Mouse (Mus musculus) liver, embryonic 12.5 days (tissue): Measurements from ENCODE around the gene Trim60. TPM values are rescaled to one million over a fixed set of nuclear protein-coding genes. Genes with fewer than 3 reads are reported as not detected.
"Not testable (repeated sequence)": the region's sequence is repeated elsewhere in the genome, so short reads cannot be mapped to it uniquely, and the experiment has no call there.

ENCODE experiments used
- ATAC-seq: fragments of 200-750 bp; cut with Nextera tagmentation; 2 replicates; pipeline ENCODE4 v1.8.0; 2017; ENCODE audit warnings: moderate number of reproducible peaks, mild to moderate bottlenecking, moderate library complexity
- H3K27ac ChIP-seq: fragments of 300-500 bp; sonication (generic); 2 replicates; pipeline ENCODE4 v1.5.1; 2016; ENCODE audit warnings: mild to moderate bottlenecking
- H3K27me3 ChIP-seq: fragments of 300-500 bp; sonication (generic); replicated peaks from 2 replicates; pipeline ENCODE4 v1.6.1; 2016; ENCODE audit warnings: mild to moderate bottlenecking, moderate library complexity
- H3K36me3 ChIP-seq: fragments of 300-500 bp; sonication (generic); 2 replicates; pipeline ENCODE4 v1.6.1; 2016; ENCODE audit warnings: mild to moderate bottlenecking, moderate library complexity
- H3K4me1 ChIP-seq: fragments of 300-500 bp; sonication (generic); 2 replicates; pipeline ENCODE4 v1.6.1; 2016
- H3K4me2 ChIP-seq: fragments of 300-500 bp; sonication (generic); 2 replicates; pipeline ENCODE4 v1.6.1; 2016; ENCODE audit warnings: mild to moderate bottlenecking, moderate library complexity
- H3K4me3 ChIP-seq: fragments of 300-500 bp; sonication (generic); 2 replicates; pipeline ENCODE4 v1.5.1; 2016; ENCODE audit warnings: mild to moderate bottlenecking, moderate library complexity
- H3K9ac ChIP-seq: fragments of 300-500 bp; sonication (generic); 2 replicates; pipeline ENCODE4 v1.6.1; 2016; ENCODE audit warnings: mild to moderate bottlenecking, moderate library complexity
- H3K9me3 ChIP-seq: fragments of 300-500 bp; sonication (generic); replicated peaks from 2 replicates; pipeline ENCODE4 v1.6.1; 2016; ENCODE audit warnings: mild to moderate bottlenecking, moderate library complexity
- WGBS: fragments of 180-500 bp; shearing (Covaris S2); methylation state at CpG from one replicate; pipeline ENCODE4 v1.1.7; 2016; ENCODE audit not compliant: insufficient replicate concordance; 5-methylcytosine and 5-hydroxymethylcytosine counted together
- polyA plus RNA-seq: library from polyadenylated mRNA; unstranded; fragments of >200 nt; fragmentation: Nextera tagmentation; extraction: Ambion mirVana; gene quantifications from 2 replicates; pipeline ENCODE4 v1.2.1, GENCODE M21; 2016

Trim60 gene
- polyA plus RNA-seq, 1 experiment from 2014 or later = not detected

- H3K27ac ChIP-seq = no peak overlapping the region
- H3K36me3 ChIP-seq = no peaks in the 10 kb centered on the region
- H3K9me3 ChIP-seq = no peaks in the 10 kb centered on the region
- no peak for ATAC-seq
- no peak overlapping the region for H3K4me2 ChIP-seq
- no peaks in the 10 kb centered on the region for H3K4me1 ChIP-seq
- no peak overlapping the region for H3K9ac ChIP-seq
- H3K27me3 ChIP-seq = peaks cover 14% of the 10 kb centered on the region
- H3K4me3 ChIP-seq = no peak overlapping the region
- WGBS = 50% methylated on average over 2 of the region's 2 CpGs
These were observed 15.8 kb upstream of the Trim60 start for GRCm38 (mm10) chr8:65034136-65034535.

- no peak overlapping the region for H3K27ac ChIP-seq
- H3K9me3 ChIP-seq = no peaks in the 10 kb centered on the region
- peaks cover 14% of the 10 kb centered on the region for H3K27me3 ChIP-seq
- no peak overlapping the region for H3K4me3 ChIP-seq
- no peak overlapping the region for H3K4me2 ChIP-seq
- no peaks in the 10 kb centered on the region for H3K4me1 ChIP-seq
- H3K36me3 ChIP-seq = no peaks in the 10 kb centered on the region
- no peak for ATAC-seq
- WGBS = 71% methylated on average over 13 of the region's 13 CpGs
- no peak overlapping the region for H3K9ac ChIP-seq
These were observed 14.7 kb upstream of the Trim60 start for GRCm38 (mm10) chr8:65033056-65033455.

GRCm38 (mm10) chr8:65032107-65032506, 13.7 kb upstream of the Trim60 start:
- Histone ChIP-seq H3K4me3 (no peak overlapping the region), H3K4me2 (no peak overlapping the region), H3K9ac (no peak overlapping the region), H3K27ac (no peak overlapping the region), H3K4me1 (no peaks in the 10 kb centered on the region), H3K27me3 (peaks cover 12% of the 10 kb centered on the region), H3K36me3 (no peaks in the 10 kb centered on the region), H3K9me3 (no peaks in the 10 kb centered on the region)
- 85% methylated on average over 1 of the region's 1 CpGs for WGBS
- no peak for ATAC-seq

GRCm38 (mm10) chr8:65030735-65031485, 12.5 kb upstream of the Trim60 start:
- no peak for ATAC-seq
- Histone ChIP-seq H3K4me3 (no peak overlapping the region), H3K9me3 (no peaks in the 10 kb centered on the region), H3K4me2 (no peak overlapping the region), H3K9ac (no peak overlapping the region), H3K4me1 (no peaks in the 10 kb centered on the region), H3K27me3 (peaks cover 9% of the 10 kb centered on the region), H3K27ac (no peak overlapping the region), H3K36me3 (no peaks in the 10 kb centered on the region)
- 60% methylated on average over 4 of the region's 4 CpGs for whole genome bisulfite sequencing

GRCm38 (mm10) chr8:65029776-65030175, 11.4 kb upstream of the Trim60 start:
- Histone ChIP-seq H3K9me3 (no peaks in the 10 kb centered on the region), H3K27me3 (no peaks in the 10 kb centered on the region), H3K9ac (no peak overlapping the region), H3K27ac (no peak overlapping the region), H3K4me3 (no peak overlapping the region), H3K4me2 (no peak overlapping the region), H3K4me1 (no peaks in the 10 kb centered on the region), H3K36me3 (no peaks in the 10 kb centered on the region)
- no peak for ATAC-seq
- 71% methylated on average over 4 of the region's 4 CpGs for WGBS

- H3K36me3 ChIP-seq = no peaks in the 10 kb centered on the region
- WGBS = 68% methylated on average over 12 of the region's 12 CpGs
- H3K4me3 ChIP-seq = no peak overlapping the region
- H3K9me3 ChIP-seq = no peaks in the 10 kb centered on the region
- no peaks in the 10 kb centered on the region for H3K27me3 ChIP-seq
- H3K9ac ChIP-seq = no peak overlapping the region
- H3K4me1 ChIP-seq = no peaks in the 10 kb centered on the region
- no peak overlapping the region for H3K27ac ChIP-seq
- H3K4me2 ChIP-seq = no peak overlapping the region
- ATAC-seq = no peak
These were observed 10.7 kb upstream of the Trim60 start for GRCm38 (mm10) chr8:65028959-65029686.

- H3K4me1 ChIP-seq = no peaks in the 10 kb centered on the region
- no peak overlapping the region for H3K4me3 ChIP-seq
- WGBS = 42% methylated on average over 8 of the region's 8 CpGs
- H3K4me2 ChIP-seq = no peak overlapping the region
- H3K9ac ChIP-seq = no peak overlapping the region
- H3K36me3 ChIP-seq = no peaks in the 10 kb centered on the region
- H3K27ac ChIP-seq = no peak overlapping the region
- H3K27me3 ChIP-seq = no peaks in the 10 kb centered on the region
- ATAC-seq = no peak
- H3K9me3 ChIP-seq = 0 out of 2 replicates have a peak, but pooled peaks cover 3% of the 10 kb centered on the region
These were observed 4.1 kb upstream of the Trim60 start for GRCm38 (mm10) chr8:65022485-65022884.

- WGBS = 73% methylated on average over 6 of the region's 6 CpGs
- H3K9me3 ChIP-seq, H3K36me3 ChIP-seq, H3K4me1 ChIP-seq, ATAC-seq, H3K27ac ChIP-seq, H3K4me3 ChIP-seq, H3K4me2 ChIP-seq, H3K27me3 ChIP-seq, H3K9ac ChIP-seq: not testable (repeated sequence)
These were observed 10.8 kb downstream of the Trim60 start for GRCm38 (mm10) chr8:65007616-65008015.

GRCm38 (mm10) chr8:64998806-64999365, 19.5 kb downstream of the Trim60 start:
- Histone ChIP-seq H3K9ac (no peak overlapping the region), H3K4me2 (no peak overlapping the region), H3K36me3 (no peaks in the 10 kb centered on the region), H3K27me3 (no peaks in the 10 kb centered on the region), H3K4me3 (no peak overlapping the region), H3K4me1 (no peaks in the 10 kb centered on the region), H3K27ac (no peak overlapping the region), H3K9me3 (no peaks in the 10 kb centered on the region)
- ATAC-seq = no peak
- WGBS = 63% methylated on average over 4 of the region's 4 CpGs

- H3K4me1 ChIP-seq = no peaks in the 10 kb centered on the region
- no peaks in the 10 kb centered on the region for H3K9me3 ChIP-seq
- no peak for ATAC-seq
- H3K27me3 ChIP-seq = no peaks in the 10 kb centered on the region
- WGBS = 76% methylated on average over 4 of the region's 4 CpGs
- H3K4me3 ChIP-seq = no peak within 1 kb of the TSS
- H3K27ac ChIP-seq = no peak within 1 kb of the TSS
- no peak within 1 kb of the TSS for H3K9ac ChIP-seq
- no peaks in the 10 kb centered on the region for H3K36me3 ChIP-seq
- H3K4me2 ChIP-seq = no peak within 1 kb of the TSS
These were observed 30.7 kb downstream of the Trim60 start, which contains the start of gene Trim75 for GRCm38 (mm10) chr8:64987731-64988130. TSS of gene Trim75 (minus strand) at chr8:64987831.

- Histone ChIP-seq H3K27me3 (no peaks in the 10 kb centered on the region), H3K4me3 (no peak overlapping the region)
These were observed 35.1 kb downstream of the Trim60 start for GRCm38 (mm10) chr8:64983150-64983897.

GRCm38 (mm10) chr8:64962836-64963235, 55.5 kb downstream of the Trim60 start:
- H3K27ac ChIP-seq = no peak overlapping the region
- no peak for ATAC-seq
- H3K9ac ChIP-seq = no peak overlapping the region
- H3K27me3 ChIP-seq = no peaks in the 10 kb centered on the region
- H3K36me3 ChIP-seq = peaks cover 38% of the 10 kb centered on the region
- no peak overlapping the region for H3K4me3 ChIP-seq
- H3K4me2 ChIP-seq = no peak overlapping the region
- H3K9me3 ChIP-seq = no peaks in the 10 kb centered on the region
- H3K4me1 ChIP-seq = no peaks in the 10 kb centered on the region

More at GRCm38 (mm10) chr8:64983150-64983897, 35.1 kb downstream of the Trim60 start:
- no peak for ATAC-seq
- Histone ChIP-seq H3K9me3 (no peaks in the 10 kb centered on the region), H3K4me2 (no peak overlapping the region), H3K27ac (no peak overlapping the region), H3K36me3 (no peaks in the 10 kb centered on the region), H3K4me1 (no peaks in the 10 kb centered on the region), H3K9ac (no peak overlapping the region)
- WGBS = 65% methylated on average over 20 of the region's 20 CpGs
